Mouse (Mus musculus) bone marrow, adult 2 months (tissue): ENCODE measurements around the gene Gm12886.

Experiments used
- CTCF ChIP-seq: fragments of 200-500 bp; IDR thresholded peaks from 2 replicates; pipeline ENCODE4 v1.5.1; 2011; ENCODE audit warnings: low read length, control low read depth; ENCODE audit not compliant: control insufficient read depth, insufficient read depth
- POLR2A ChIP-seq: fragments of 200-500 bp; IDR thresholded peaks from 2 replicates; pipeline ENCODE4 v1.6.1; 2011; ENCODE audit warnings: low read depth, mild to moderate bottlenecking, control low read depth, low read length, borderline replicate concordance; ENCODE audit not compliant: control insufficient read depth

GRCm38 (mm10) chr4:121422999-121423398 lies at the start of gene Gm12886:
- no peak for TF ChIP-seq CTCF
- no peak for TF ChIP-seq POLR2A
